Mouse (Mus musculus) CD8-positive naive resting alpha-beta T cell, adult 2 months (primary cell): ENCODE results near the gene Emc10.

Source experiments
- DNase-seq, 2 experiments: peaks; one replicate each; pipeline ENCODE4 v3.0.0; 2022; ENCODE audit warnings: low read depth in 2 of 2, low spot score in 2 of 2

Gene Emc10

GRCm38 (mm10) chr7:44465111-44465510, 31.2 kb downstream of the Emc10 start, which contains the start of gene Aspdh:
TSS of gene Aspdh (plus strand) at chr7:44465391.
- no peak for DNase-seq

GRCm38 (mm10) chr7:44464511-44464910, 31.8 kb downstream of the Emc10 start:
- DNase-seq: no peak

GRCm38 (mm10) chr7:44463556-44464225, 32.6 kb downstream of the Emc10 start:
- DNase-seq: no peak

GRCm38 (mm10) chr7:44463056-44463425, 33.3 kb downstream of the Emc10 start:
- DNase-seq: no peak

- DNase-seq: no peak
These were observed 33.9 kb downstream of the Emc10 start for GRCm38 (mm10) chr7:44462218-44463055.

GRCm38 (mm10) chr7:44461503-44462217, 34.7 kb downstream of the Emc10 start:
- DNase-seq: no peak

- no peak for DNase-seq
These were observed 35.4 kb downstream of the Emc10 start for GRCm38 (mm10) chr7:44460767-44461502.

- no peak for DNase-seq
These were observed 36.3 kb downstream of the Emc10 start for GRCm38 (mm10) chr7:44460067-44460466.

GRCm38 (mm10) chr7:44456302-44456701, 40.0 kb downstream of the Emc10 start:
- no peak for DNase-seq

- DNase-seq: no peak
These were observed 43.1 kb downstream of the Emc10 start for GRCm38 (mm10) chr7:44453256-44453655.

- DNase-seq: no peak
These were observed 50.1 kb downstream of the Emc10 start for GRCm38 (mm10) chr7:44446070-44446855.

GRCm38 (mm10) chr7:44445528-44445923, 50.8 kb downstream of the Emc10 start:
- DNase-seq: no peak

GRCm38 (mm10) chr7:44444886-44445527, 51.3 kb downstream of the Emc10 start:
- no peak for DNase-seq

- DNase-seq: no peak
These were observed 52.8 kb downstream of the Emc10 start for GRCm38 (mm10) chr7:44443268-44444173.

GRCm38 (mm10) chr7:44442407-44442821, 53.9 kb downstream of the Emc10 start:
- DNase-seq: no peak

- DNase-seq: no peak
These were observed 54.6 kb downstream of the Emc10 start for GRCm38 (mm10) chr7:44441648-44442109.

GRCm38 (mm10) chr7:44441180-44441579, 55.1 kb downstream of the Emc10 start:
- no peak for DNase-seq

GRCm38 (mm10) chr7:44440479-44440878, 55.9 kb downstream of the Emc10 start:
- DNase-seq: no peak
